Mouse (Mus musculus): Measurements from ENCODE around the gene Tgfa. TPM values are rescaled to one million over a fixed set of nuclear protein-coding genes. Genes with fewer than 3 reads are reported as not detected.

The Tgfa gene
- total and polyA plus RNA-seq, 3 experiments: 15.0 to 49.0 (median 18.2) TPM

- DNase-seq: no peak
Observed at GRCm38 (mm10) chr6:86222381-86222780, 27.4 kb downstream of the Tgfa start.

- no peak for DNase-seq
Observed at GRCm38 (mm10) chr6:86225604-86226003, 30.6 kb downstream of the Tgfa start.

DNA sequence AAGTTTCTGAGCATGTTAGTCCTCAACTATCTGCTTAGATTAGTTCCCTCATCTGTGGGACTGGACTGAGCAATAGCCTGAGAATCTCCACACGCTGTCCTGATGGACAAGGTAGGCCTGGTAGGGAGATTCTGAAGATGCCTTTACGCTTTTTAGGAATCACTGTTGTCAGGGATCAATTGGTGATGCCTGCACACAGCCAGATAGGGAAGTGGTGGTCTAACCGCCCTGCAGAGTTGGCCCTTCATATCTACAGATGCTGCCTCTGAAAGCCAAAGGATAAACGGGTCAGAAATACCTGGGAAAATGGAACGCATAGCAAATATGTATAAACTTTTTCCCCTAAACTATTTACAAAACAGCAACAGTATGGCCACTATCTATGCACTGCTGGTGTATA, 37.3 kb downstream of the Tgfa start:
- DNase-seq: no peak

GRCm38 (mm10) chr6:86233512-86234430, 38.7 kb downstream of the Tgfa start:
- no peak for DNase-seq

DNA sequence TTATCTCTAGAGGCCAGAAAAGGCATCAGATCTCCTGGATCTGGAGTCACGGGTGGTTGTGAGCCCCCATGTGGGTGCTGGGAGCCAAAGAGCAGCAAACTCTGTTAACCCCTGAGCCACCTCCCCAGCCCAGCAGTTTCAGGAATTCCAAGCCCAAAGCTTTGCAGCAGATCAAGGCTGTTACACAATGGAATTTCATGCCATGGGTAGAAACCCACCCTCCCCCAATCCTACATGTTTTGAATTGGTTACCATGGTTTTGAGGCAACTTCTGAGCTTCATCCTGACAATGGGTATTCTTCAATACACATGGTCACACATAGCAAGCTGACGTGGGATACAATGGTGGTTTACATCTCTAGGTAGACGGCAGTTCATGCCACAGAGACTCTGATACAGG, 49.8 kb downstream of the Tgfa start:
- no peak for DNase-seq

DNA sequence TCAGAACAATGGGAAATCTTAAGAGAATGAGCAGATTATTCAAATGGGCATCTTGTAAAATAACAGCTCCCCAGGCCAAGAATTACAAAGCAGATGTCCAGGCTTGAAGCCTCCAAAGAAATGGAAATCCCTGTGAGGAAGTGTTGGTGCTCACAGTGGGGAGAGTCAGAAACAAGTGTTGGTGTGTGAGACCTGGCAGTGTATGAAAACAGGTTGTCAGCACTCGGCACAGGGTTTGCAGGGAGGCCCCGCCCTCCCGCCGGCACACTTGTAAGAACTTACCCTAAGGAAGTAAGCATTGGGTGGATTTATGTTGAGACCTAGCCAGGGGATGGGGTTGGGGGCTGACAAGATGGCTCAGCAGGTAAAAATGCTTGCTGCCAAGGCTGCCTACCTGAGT, 50.9 kb downstream of the Tgfa start:
- DNase-seq: no peak

DNA sequence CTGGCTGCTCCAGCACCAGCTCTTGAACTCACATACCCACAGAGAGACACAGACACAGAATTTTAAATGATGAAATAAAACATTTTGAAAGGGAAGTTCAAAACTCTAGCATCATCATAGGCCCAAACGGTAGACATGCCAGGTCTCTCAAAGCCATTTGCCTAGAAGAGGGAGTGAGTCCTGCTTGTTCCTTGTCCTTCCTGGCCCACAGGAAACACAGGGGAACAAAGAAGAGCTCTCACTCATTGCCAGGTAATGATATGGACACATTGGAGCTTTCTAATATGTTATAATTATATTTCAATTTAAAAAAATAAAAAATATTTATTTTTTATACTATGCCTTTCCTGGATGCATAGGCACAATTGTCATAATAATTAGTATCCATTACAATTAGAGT, 53.5 kb downstream of the Tgfa start:
- DNase-seq: no peak

DNA sequence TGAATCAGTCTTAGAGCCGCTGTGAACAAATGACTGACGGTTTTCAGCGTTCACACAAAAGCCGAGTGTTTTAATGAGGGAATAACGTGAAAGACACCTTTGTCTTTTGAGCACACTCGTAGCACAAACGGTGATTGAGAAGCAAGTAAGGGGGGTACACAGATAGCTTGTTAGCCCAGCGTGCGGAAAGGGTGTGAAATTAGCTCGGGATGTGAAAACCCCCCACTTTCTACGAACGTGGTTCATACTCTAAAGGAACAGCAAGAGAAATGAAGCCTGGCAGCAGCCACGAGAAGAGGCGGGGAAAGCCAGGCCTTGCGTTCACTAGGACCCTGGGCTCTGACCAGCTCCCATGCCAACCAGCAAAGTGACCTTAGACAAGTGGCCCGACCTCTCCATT, 54.0 kb downstream of the Tgfa start:
- no peak for DNase-seq

- DNase-seq: no peak
Observed at GRCm38 (mm10) chr6:86250236-86250635, 55.2 kb downstream of the Tgfa start.

- no peak for DNase-seq
Observed at GRCm38 (mm10) chr6:86250830-86251229, 55.8 kb downstream of the Tgfa start.

- DNase-seq: no peak
Observed at GRCm38 (mm10) chr6:86252176-86253125, 57.4 kb downstream of the Tgfa start.

DNA sequence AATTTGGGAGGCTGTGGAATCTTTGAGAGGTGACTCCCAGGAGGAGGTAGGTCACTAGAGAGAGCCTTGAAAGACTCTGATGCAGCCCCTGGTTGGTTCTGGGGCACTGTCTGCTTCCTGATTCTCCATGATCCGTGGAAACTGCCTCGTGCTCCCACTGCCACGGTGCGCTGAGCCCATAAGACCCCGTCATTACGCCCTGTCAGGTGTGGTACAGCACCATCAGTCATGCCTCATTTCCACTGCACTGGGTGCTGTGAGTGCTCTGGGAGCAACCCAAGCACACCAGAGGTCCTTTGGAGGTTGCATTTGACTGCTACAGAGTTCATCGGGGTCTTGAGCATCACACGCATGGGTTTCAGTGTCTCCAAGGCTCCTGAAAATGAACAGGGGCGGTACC, 60.9 kb downstream of the Tgfa start:
- no peak for DNase-seq

DNA sequence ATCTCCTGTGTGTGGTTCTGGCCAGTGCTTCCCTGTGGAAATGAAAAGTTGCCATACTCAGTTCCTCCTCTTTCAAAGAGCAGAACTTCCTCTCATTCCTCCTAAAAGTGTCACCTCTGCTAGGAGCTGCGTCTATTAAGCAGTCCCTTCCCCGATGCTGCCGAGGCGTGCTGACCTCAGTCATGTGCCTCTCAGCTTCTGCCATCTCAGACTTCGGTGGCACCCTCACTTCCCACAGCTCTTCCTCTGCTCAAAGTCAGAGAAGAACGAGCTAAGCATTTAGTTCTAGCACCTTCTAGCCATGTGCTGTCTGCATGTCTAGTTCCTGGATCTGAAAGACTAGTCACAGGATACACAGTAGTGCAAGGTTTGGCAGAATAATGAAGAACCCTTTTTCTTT, 64.2 kb downstream of the Tgfa start:
- no peak for DNase-seq

GRCm38 (mm10) chr6:86260322-86261050, 65.5 kb downstream of the Tgfa start:
- peak; percentile 30 for DNase-seq

- no peak for DNase-seq
Observed at GRCm38 (mm10) chr6:86266786-86267185, 71.8 kb downstream of the Tgfa start.

DNA sequence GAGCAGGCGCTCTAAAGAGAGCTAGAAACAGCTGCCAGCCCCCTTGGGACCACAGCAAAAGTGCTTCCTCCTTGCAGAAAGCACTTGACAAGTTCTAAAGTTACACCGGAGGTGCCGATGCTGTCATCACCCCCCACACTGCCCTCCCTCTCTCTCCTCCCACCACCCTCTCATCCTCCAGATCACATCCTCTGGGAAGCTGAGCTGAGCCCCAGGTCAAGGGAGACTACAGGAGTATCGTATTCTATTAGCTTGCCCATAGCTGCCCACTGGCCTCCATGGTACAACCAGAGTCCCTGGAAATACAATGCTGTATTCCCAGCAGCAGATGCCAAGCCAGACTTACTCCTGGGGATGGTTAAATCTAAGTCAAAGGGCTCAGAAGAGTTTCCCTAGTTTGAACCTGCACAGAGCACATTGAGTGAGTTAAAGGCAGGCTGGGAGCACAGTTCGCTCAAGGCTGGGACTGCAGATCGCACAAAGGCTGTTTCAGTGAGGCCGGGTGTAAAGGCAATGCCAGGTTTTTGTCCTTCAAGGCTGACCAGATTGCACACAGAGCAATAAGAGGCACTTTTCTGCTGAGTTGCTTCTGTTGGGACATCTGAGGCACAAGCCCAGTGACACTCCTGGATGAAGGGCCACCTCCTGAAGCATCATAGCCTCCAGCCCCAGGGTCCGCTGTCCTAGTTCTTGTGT, 75.5 kb downstream of the Tgfa start:
- DNase-seq: peak; percentile 57

DNA sequence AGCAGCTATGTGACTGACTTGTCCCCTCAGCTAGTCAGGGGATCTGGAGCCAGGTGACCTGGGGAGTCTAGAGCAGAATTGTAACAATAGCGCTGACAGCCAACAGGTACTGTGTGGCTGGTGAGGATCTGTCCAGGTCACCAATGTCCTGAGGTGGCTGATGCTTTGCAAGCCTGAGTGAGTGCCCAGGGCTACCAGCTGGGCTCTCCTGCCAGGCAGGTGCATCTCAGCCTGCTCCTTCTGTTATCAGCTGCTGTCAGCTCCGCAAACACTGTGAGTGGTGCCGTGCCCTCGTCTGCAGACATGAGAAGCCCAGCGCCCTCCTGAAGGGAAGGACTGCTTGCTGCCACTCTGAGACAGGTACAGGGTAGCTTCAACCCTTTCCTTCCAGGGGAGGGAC, 76.1 kb downstream of the Tgfa start:
- DNase-seq: no peak

GRCm38 (mm10) chr6:86275704-86276103, 80.7 kb downstream of the Tgfa start:
- DNase-seq: no peak

DNA sequence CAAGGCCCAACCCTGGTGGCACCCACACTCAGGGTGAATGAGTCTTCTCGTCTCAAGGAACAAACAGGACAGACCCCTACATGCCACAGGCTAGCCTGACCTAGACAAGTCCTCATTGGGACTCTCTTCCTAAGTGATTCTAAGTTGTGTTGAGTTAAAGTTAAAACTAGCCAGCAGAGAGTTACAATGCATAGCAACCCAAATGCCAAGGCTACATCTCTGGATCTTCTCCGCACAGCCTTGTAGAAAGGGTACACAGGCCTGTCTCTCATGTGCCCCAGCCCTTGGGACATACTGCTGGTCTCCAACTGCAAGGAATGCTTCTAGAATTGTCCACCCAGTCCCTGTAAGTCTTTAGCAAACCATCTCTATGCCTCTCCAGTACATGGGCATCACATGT, 81.8 kb downstream of the Tgfa start:
- peak; percentile 63 for DNase-seq

DNA sequence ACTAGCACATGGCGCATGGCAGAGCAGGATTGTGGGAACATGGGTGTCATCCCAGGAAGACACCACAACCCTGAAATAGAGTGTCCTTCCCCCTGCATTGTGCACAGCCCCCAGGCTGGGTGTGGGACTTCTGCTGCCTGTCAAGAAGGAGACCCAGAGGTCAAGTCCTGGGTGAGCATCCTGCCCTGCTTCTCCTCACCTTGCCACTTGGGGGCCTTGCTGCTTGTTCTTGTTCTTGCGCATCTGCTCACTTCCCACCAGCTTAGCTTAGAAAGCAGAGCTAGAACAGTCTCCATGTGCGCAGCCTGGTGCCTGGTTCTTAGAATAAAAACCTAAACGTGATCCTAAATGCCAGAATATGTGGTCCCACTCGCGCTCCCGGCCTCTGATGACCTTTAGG, 82.6 kb downstream of the Tgfa start:
- no peak for DNase-seq

GRCm38 (mm10) chr6:86281573-86282210, 86.7 kb downstream of the Tgfa start:
- no peak for DNase-seq
